Mouse (Mus musculus) lung, adult 2 months (tissue): ENCODE results near the gene Dynlt1c. TPM values are rescaled to one million over a fixed set of nuclear protein-coding genes. Genes with fewer than 3 reads are reported as not detected.
"Not testable (repeated sequence)": the region's sequence is repeated elsewhere in the genome, so short reads cannot be mapped to it uniquely, and the experiment has no call there.

Experiments
- DNase-seq: peaks from one replicate; pipeline ENCODE4 v3.0.0; 2022
- H3K4me1 ChIP-seq: fragments of 200-500 bp; 2 replicates; pipeline ENCODE4 v1.6.1; 2011; ENCODE audit warnings: low read length; ENCODE audit not compliant: control insufficient read depth, insufficient read depth
- H3K4me3 ChIP-seq: fragments of 200-500 bp; replicated peaks from 2 replicates; pipeline ENCODE3; 2011; ENCODE audit warnings: low read depth, mild to moderate bottlenecking, control low read depth, low read length; ENCODE audit errors: extremely low read depth
- WGBS: fragments of 180-500 bp; shearing (Covaris S2); methylation state at CpG from one replicate; pipeline ENCODE4 v1.1.7; 2018; 5-methylcytosine and 5-hydroxymethylcytosine counted together
- polyA plus RNA-seq: library from polyadenylated mRNA; depleted of rRNA; stranded (reverse); fragments of >200 nt; gene quantifications from 2 replicates; pipeline ENCODE4 v1.2.3, GENCODE M21; 2012

Gene Dynlt1c
- polyA plus RNA-seq, 1 experiment, result 15.2 TPM

DNA sequence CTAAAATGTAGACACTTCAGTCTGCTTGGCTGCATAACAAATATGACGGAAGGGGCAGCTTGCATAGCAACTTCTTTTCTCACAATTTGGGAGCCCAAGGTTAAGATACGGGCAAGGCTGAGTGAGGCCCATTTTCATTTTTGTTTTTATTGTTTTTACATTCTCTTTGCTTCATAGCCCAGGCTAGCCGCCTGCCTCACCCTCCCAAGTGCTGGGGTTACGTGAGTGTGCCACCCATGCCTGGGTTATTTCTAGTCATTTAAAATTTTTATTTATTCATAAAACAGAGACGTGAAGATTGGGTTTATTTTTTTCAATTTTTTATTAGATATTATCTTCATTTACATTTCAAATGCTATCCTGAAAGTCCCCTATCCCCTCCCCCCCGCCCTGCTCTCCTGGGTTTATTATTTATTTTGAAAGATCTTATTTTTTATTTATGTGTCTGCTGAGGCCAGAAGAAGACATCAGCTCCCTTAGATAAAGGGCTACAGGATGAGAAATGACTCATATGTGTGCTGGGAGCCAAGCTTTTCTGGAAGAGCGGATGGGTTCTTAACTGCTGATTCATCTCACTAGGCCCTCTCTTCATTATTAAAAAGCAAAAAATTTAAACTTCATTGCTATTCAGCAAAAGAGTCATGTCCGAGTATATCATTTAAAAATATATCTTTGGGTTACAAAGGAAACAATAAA is 1.1 kb upstream of the Dynlt1c start:
- 61% methylated on average over 5 of the region's 8 CpGs for WGBS
- not testable (repeated sequence) for H3K4me3 ChIP-seq, H3K4me1 ChIP-seq, DNase-seq

DNA sequence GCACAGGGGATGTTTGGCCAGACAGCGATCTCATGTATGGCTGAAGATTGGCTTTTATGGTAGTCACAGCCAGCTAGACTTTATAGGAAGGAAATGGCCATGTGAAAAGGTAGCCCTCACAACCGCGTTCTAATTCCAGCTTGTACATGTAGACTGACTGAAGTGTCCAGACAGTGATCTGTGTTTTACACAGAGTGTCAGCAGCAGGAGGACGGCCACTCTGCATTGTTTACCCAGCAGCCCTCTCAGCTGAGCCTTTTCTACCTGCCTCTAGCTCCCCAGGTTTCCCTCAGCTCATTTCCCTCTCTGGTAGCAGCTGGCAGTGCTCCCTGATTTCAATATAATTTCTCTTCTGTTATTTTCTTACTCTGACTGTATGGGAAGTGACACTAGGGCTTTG is 734 bp downstream of the Dynlt1c start:
- 2% methylated on average over 3 of the region's 4 CpGs for WGBS
- not testable (repeated sequence) for DNase-seq, H3K4me3 ChIP-seq, H3K4me1 ChIP-seq

DNA sequence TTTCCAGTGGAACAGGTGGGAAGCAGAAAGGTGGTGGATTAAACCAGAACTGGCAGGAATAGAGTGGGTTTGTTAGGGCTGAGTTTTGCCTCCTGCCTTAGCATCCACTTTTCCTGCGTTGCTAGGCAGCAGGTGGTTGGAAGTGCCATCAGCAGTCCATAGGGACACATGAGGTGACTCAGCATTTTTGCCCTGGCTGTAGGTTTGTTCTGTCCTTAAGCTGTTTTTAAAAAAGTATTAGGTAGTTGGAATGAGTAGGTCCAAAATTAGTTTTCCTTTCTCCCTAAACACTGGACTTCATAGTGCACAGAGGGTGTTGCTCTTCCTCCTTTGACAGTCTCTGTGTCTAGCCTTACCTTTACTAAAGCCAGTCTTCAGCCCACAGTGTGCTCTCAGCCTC is 3.9 kb downstream of the Dynlt1c start:
- WGBS, result 50% methylated on average over 1 of the region's 1 CpGs
- not testable (repeated sequence) for H3K4me1 ChIP-seq, DNase-seq, H3K4me3 ChIP-seq

DNA sequence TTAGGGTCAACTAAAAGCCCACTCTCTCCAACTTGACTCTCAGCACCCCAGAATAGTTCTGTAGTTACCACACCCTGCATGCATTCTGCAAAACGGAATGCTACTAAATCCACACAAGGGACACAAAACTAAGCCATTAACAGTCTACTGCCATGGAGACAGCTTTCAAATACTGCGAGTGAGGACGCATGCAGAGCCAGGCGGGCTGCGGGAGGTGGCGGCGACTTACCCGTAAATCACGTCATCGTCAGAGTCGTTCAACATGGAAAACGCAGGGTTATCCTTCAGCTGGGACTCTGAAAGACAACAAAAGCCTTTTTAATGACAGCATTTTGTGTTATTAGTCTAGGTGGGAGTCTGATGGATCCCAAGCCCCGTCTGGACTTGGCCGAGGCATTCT is 12.1 kb downstream of the Dynlt1c start:
- DNase-seq, H3K4me3 ChIP-seq, H3K4me1 ChIP-seq: not testable (repeated sequence)
- 85% methylated on average over 11 of the region's 14 CpGs for WGBS

DNA sequence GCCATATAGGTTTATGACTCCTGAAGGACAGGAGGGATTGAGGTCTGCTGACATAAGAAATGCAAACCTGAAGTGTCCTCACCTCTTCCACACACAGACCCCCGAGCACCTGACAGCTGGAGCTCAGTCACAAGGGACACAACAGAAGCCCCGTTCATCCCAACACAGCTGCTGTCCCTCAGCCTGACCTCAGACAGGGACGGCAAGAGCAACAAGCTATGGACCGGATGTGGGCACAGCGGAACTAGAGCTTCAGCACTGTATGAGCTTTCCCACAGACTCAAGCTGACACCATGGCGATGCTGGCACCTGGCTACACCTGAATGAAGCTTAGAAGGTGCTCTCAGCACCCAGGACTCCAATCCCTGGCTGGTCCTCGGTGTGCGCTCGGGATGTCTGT is 12.8 kb downstream of the Dynlt1c start:
- not testable (repeated sequence) for H3K4me1 ChIP-seq, H3K4me3 ChIP-seq, DNase-seq
- 77% methylated on average over 6 of the region's 9 CpGs for WGBS

DNA sequence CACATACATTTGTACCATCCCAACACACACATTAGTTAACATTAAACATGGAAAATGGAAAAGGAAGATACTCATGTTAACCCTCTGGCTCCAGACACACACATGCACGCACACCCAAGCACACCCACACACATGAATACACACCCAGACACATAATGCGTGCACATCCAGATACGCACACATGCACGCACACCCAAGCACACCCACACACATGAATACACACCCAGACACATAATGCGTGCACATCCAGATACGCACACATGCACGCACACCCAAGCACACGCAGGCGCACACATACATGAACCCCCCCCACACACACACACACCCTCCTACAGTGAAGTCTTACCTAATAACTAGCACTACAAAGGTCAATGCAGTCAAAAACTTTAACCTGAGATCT is 15.3 kb downstream of the Dynlt1c start:
- not testable (repeated sequence) for H3K4me1 ChIP-seq, DNase-seq, H3K4me3 ChIP-seq
- WGBS, result 98% methylated on average over 9 of the region's 9 CpGs

DNA sequence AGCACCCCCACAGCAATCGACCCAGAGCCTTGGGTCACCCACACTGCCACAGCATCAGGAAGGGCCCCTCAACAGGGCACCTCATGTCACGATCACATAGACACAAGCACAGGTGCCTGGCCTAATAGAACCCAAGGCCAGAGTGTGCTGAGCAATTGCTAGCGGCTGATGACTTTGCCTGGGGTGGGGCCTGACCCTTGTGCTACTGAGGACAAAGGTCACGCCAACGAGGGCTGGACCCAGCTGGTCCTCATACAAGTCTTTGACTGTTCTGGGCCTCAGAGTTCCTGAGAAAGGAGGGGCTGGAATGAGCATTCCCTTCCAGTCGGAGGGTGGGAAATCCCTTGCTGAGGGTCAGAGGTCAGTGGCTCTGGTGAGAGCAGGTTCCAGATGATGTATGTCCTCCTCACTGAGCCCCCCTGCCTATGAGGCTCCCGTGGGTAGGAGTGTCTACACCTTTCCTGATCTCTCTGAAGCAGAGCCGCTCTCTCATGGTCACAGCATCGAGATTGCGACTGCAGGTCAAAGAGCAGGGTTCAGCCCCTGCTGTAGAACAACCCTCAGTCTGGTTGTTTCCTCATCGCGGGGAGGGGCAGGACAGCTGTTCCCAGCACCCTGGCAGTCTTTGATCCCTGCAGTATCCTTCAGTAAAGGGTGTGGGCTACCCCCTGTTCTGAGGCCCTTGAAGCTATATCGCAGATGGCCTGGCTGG is 16.4 kb downstream of the Dynlt1c start:
- WGBS, result 68% methylated on average over 8 of the region's 13 CpGs
- not testable (repeated sequence) for DNase-seq, H3K4me3 ChIP-seq, H3K4me1 ChIP-seq

DNA sequence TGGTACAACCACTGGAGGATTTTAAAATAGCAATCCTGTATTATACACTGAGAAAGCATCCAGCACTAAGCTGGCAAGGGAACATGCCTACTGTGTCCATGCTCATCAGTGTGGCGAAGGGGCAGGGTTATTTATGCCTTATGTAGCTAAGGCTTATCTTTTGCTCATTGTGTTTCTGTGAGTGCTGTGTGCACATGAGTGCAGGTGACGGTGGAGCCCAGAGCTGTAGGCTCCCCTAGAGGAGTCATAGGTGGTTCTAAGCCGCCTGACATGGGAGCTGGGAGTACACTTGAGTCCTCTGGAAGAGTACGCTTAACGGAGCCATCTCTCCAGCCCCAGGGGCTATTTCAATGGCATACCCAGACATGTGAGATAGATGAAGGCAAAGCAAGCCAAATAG is 17.8 kb downstream of the Dynlt1c start:
- not testable (repeated sequence) for DNase-seq, H3K4me3 ChIP-seq, H3K4me1 ChIP-seq
- WGBS, result 87% methylated on average over 5 of the region's 5 CpGs

DNA sequence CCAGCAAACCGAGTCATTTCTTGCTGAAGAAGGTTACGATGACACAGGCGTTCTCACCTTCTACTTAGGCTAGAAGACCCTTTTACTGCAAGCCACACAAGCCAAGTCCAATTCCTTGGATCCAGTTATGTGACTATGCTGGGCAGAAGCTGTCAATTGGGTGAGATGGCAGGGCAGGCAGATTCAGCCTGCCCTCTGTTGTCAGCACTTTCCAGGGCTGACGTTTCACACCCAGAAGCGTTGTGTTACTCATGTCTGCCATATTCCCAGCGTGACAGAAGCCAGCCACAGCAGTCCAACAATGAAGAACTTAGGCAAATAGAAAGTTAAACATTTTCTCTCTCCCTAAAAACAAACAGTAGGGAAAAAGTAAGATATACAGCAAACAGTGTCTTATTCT is 18.6 kb downstream of the Dynlt1c start:
- H3K4me1 ChIP-seq, H3K4me3 ChIP-seq, DNase-seq: not testable (repeated sequence)
- WGBS, result 54% methylated on average over 5 of the region's 6 CpGs

DNA sequence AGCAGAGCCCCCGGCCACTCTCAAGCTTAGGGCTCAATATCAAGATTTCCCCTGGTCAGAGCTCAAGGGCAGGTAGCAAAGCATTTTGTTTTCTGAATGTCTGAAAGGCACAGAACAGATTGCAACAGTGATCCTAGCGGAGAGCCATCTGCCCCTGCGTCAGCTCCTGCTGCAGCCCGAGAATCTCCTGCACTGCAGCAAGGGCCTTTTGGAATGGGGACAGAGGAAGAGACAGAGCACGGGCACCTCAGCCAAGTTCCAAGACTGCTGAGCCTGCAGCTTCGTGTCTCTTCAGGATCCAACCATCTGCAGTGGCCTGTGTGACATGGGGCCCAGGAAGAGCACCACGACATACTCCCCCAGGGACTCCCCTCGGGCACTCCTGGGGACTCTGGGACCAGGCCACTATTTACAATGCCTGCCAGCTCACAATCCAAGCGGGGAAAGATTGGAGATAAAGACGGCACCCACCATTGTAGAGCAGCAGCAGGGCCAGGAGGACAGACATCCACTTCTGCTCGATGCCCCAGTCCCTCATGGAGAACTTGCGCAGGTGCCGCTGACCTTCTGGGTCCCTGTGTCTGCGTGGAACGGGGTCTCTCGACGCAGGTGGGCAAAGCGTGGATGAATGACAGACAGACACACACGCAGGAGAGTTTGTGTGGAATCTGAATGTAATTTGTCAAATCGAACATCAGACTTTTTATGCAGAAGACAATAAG is 19.4 kb downstream of the Dynlt1c start:
- 74% methylated on average over 18 of the region's 20 CpGs for WGBS
- not testable (repeated sequence) for H3K4me1 ChIP-seq, H3K4me3 ChIP-seq, DNase-seq

DNA sequence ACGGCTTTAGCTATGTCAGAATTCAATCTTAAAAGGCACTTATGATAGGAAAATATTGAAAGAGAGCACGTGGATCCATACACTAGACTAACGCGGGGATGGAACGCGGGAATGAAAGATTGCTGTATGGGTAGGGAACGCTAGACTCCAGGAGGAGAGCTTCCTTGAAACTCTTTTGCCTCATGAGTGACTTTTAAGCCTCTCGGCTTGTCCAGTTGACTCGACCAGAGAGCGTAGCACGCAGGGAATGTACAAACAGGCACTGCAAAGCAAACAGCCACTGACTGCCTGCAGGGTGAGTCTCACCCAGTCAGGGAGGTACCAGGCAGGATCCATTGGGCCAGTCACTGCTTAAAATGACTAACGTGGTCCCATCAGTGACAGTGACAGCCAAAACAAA is 20.5 kb downstream of the Dynlt1c start:
- 81% methylated on average over 11 of the region's 12 CpGs for WGBS

DNA sequence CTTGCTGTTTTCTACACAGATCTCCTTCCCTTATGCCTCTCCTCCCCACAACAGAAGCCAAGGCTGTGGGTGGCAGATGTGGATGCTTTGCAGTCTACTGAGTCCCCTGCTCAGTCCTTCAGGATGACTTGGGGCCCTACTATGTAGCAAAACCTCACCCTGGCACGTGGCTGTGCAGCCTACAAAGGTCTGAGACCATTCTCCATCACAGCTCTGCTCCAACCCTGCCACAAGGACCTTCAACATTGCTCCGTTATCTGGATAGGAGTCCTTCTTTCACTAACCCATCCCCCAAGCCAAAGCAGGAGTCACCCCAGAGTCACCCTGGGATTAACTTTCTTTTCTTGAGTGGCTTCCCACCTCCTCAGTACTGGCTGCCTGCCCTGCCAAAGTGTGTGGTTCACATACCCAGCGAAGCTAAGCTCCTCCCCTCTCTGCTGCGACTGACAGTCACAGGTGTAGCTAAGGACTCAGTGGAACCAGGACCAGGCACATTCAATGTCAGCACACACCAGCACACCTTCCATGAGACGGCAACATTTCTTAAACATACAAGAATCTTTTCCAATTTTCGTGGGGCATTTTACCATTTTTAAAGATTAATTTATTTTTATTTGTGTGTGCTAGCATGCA is 23.6 kb downstream of the Dynlt1c start:
- H3K4me1 ChIP-seq, H3K4me3 ChIP-seq, DNase-seq: not testable (repeated sequence)
- WGBS, result 50% methylated on average over 2 of the region's 6 CpGs

More for the DNA sequence above, 20.5 kb downstream of the Dynlt1c start:
- DNase-seq, H3K4me1 ChIP-seq, H3K4me3 ChIP-seq: not testable (repeated sequence)

DNA sequence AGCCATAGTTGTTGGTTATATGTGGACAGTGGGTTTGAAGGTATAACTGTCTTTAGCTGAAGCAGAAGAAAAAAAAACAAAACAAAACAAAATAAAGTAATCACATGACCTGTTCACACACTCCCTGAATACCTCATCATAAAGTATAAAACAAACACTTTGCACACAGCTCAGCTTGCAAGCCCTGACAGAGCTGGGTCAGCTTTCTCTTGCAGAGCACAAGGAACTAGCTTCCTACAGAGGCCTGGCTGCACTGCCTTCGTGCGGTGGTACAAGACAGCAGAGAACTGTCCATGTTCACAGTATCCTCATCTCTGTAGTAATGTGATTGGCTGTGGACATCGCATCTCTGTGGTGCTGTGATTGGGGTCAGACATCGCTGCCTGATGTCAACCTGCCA is 28.9 kb downstream of the Dynlt1c start:
- not testable (repeated sequence) for H3K4me3 ChIP-seq, DNase-seq, H3K4me1 ChIP-seq
- WGBS, result 79% methylated on average over 4 of the region's 4 CpGs

DNA sequence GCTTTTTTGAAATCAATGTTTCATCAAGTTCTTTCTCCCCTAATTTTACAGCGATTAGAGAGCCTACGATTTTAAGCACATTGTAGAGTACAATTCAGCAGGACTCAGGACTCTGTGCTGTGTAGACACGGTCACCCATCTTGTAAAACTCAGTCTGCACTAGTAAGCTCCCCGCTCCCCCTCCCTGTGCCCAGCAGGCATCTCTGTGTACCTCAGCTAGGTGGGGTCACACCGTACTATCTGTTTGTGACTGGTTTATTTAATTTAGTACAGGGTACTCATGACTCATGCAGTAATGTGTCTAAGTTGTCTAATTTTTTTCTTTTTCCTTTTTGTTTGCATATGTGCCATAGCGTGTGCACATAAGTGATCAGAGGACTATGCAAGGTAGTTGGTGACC is 31.4 kb downstream of the Dynlt1c start:
- H3K4me3 ChIP-seq, DNase-seq, H3K4me1 ChIP-seq: not testable (repeated sequence)
- 92% methylated on average over 6 of the region's 6 CpGs for WGBS

DNA sequence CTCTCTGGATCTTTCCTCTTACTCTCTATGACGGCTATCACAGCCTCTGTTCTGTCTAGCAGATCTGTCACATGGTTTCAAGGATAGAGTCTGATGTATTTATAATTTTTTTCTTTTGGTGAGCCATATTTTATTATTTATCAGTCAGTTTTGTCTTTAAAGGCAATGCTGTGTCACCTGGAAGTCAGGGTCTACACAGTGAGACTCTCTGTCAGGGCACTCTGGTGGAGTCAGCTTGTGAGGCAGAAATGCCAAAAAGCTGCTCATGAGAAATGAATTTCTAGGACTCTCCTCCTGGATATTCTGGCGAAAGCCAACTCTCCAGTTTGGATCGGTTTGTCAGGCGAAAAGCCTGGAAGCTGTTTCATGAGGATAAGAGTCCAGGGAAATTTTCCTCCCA is 34.3 kb downstream of the Dynlt1c start:
- WGBS, result 93% methylated on average over 2 of the region's 4 CpGs
- DNase-seq, H3K4me1 ChIP-seq, H3K4me3 ChIP-seq: not testable (repeated sequence)
